Mouse (Mus musculus) ES-Bruce4 (cell line): ENCODE measurements around the gene Maml3. TPM values are rescaled to one million over a fixed set of nuclear protein-coding genes. Genes with fewer than 3 reads are reported as not detected.

Experiments used
- H3K27ac ChIP-seq: 2 replicates; pipeline ENCODE4 v1.5.1; 2012; ENCODE audit warnings: low read length, inconsistent platforms; ENCODE audit not compliant: insufficient read depth
- H3K27me3 ChIP-seq: 2 replicates; pipeline ENCODE4 v1.6.1; 2012; ENCODE audit warnings: mild to moderate bottlenecking, low read length, inconsistent platforms; ENCODE audit not compliant: control insufficient read depth, poor library complexity, insufficient read depth, severe bottlenecking
- H3K36me3 ChIP-seq: 2 replicates; pipeline ENCODE4 v1.6.1; 2012; ENCODE audit warnings: inconsistent platforms, mild to moderate bottlenecking, low read length, moderate library complexity; ENCODE audit not compliant: control insufficient read depth, poor library complexity, insufficient read depth, severe bottlenecking
- H3K4me1 ChIP-seq: one replicate; pipeline ENCODE4 v1.8.1; 2011; ENCODE audit warnings: low read length; ENCODE audit not compliant: control insufficient read depth, insufficient read depth
- H3K4me3 ChIP-seq: 2 replicates; pipeline ENCODE4 v1.5.1; 2011; ENCODE audit warnings: low read depth, mild to moderate bottlenecking, low read length
- H3K9ac ChIP-seq: 2 replicates; pipeline ENCODE4 v1.6.1; 2012; ENCODE audit warnings: low read depth, mild to moderate bottlenecking, inconsistent platforms; ENCODE audit not compliant: poor library complexity, severe bottlenecking
- H3K9me3 ChIP-seq: replicated peaks from 2 replicates; pipeline ENCODE4 v1.6.1; 2012; ENCODE audit warnings: mild to moderate bottlenecking, low read length, inconsistent platforms; ENCODE audit not compliant: control insufficient read depth, poor library complexity, insufficient read depth, severe bottlenecking
- CTCF ChIP-seq: IDR thresholded peaks from one replicate; pipeline ENCODE4 v1.8.1; 2011; ENCODE audit warnings: low read depth, low read length
- EP300 ChIP-seq: IDR thresholded peaks from 2 replicates; pipeline ENCODE4 v1.6.1; 2011; ENCODE audit warnings: low read depth, low read length; ENCODE audit not compliant: insufficient read depth
- POLR2A ChIP-seq: IDR thresholded peaks from one replicate; pipeline ENCODE4 v1.8.1; 2011; ENCODE audit warnings: low read length; ENCODE audit not compliant: insufficient read depth
- polyA plus RNA-seq: library from polyadenylated mRNA; stranded (reverse); fragments of >200 nt; gene quantifications from 2 replicates; pipeline ENCODE4 v1.2.4, GENCODE M21; 2011; ENCODE audit warnings: low read depth; ENCODE audit not compliant: missing spikeins, insufficient read depth, insufficient read length

Gene Maml3
- polyA plus RNA-seq, 1 experiment: 5.7 TPM

DNA sequence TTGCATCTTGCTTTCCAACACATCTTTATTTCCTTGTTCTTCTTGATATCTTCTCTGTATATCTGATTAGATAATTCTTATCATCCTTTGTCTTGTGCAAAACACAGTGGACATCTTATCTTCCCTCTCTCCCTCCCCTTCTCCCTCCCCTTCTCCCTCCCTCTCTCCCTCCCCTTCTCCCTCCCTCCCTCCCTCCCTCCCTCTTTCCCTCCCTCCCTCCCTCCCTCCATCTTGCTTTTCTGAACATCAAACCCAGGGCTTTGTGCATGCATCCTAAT is 365.1 kb downstream of the Maml3 start:
- Histone ChIP-seq H3K9ac (no peak overlapping the region), H3K4me1 (no peaks in the 10 kb centered on the region), H3K27ac (no peak overlapping the region), H3K9me3 (no peaks in the 10 kb centered on the region), H3K4me3 (no peak overlapping the region), H3K27me3 (no peaks in the 10 kb centered on the region), H3K36me3 (no peaks in the 10 kb centered on the region)
- TF ChIP-seq EP300 (no peak), CTCF (no peak), POLR2A (no peak)

DNA sequence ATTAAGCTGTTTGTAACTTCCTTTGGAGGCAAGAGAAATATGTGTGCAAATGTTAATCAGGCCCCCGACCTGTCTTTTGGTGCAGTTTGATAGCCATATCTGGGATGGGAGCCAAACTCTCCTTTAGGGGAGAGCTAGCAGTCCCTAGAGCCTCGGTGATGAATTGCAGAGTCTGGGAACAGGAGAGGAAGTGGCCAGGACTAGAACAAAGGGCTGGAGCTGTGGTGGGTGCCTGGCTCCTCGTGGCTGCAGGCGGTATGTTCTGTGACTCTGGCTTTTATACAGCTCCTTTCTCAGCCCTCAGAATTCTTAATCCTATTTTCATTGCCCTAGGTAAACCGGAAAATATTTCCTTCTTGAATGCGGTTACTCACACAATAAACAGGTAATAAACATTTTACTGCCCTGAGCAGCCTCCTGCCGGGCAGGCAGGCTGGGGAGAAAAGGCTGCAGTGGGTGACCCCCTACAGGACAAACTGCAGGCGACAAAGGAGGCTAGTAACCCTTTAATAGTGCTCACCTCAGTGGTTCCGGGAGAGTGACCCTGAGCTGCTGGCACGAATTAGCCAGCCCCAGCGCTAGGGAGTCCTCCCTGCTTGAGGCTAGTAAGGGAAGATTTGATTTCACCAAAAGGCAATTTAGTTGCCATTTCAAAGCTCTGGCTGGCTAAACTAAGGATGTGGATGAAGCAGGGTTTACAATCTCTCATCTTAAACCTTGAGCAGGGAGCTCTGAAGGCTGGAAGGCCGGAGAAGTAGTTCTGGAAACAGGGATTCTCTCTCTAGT is 365.6 kb downstream of the Maml3 start:
- Histone ChIP-seq H3K27me3 (no peaks in the 10 kb centered on the region), H3K9me3 (no peaks in the 10 kb centered on the region), H3K4me1 (no peaks in the 10 kb centered on the region), H3K36me3 (no peaks in the 10 kb centered on the region), H3K9ac (no peak overlapping the region), H3K27ac (no peak overlapping the region), H3K4me3 (no peak overlapping the region)
- TF ChIP-seq POLR2A (no peak), EP300 (no peak), CTCF (no peak)

DNA sequence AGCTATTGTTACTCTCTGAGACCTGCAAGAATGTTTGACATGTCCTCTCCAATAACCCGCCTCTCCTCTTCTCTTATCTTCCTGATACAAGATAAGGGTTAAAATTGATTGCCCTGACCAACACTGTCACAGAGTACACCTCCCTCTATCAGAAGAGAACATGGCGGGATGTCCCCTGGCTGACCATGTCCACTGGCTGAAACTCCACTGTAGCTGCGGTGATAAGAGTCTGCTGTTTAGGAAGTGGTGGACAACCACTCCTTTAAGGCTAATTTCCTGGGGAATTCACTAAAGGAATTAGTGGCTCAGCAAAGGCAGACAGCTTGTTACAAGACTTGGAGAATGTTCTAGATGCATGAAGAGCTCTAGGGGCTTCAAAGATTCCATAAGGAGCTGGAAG is 371.2 kb downstream of the Maml3 start:
- Histone ChIP-seq H3K4me1 (no peaks in the 10 kb centered on the region), H3K36me3 (no peaks in the 10 kb centered on the region), H3K4me3 (no peak overlapping the region), H3K9ac (no peak overlapping the region), H3K27ac (no peak overlapping the region), H3K9me3 (no peaks in the 10 kb centered on the region), H3K27me3 (no peaks in the 10 kb centered on the region)
- TF ChIP-seq CTCF: no peak
- no peak for TF ChIP-seq POLR2A
- no peak for TF ChIP-seq EP300

DNA sequence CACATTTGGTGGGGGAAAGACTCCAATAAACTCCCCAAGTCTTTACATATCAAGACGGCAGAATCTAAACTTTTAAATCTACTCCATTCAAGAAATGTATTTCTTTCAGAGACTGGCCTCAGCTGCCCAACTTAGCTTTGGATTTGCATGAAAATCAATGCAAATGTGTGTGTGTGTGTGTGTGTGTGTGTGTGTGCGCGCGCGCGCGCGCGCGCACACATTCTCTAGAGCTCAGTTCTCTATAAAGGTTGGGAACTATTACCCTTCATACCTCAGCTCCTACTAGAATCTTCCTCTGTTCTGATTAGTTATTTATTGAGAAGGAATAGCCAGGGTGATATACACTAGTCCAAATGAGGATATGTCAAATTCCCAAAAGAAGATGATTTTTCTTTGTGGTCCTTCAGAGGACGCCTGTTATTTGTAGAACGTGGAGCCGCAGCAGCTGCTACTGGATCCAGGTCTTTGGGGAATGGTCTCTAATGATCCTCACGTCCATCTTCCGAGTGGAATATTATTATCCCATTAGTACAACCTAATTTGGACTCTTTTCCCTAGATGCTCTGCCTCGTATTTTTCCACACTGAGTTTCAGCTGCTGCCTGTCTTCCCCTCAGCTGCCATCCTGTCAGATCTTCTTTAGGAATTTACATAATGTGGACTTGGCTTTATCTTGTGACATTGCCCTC is 372.8 kb downstream of the Maml3 start:
- Histone ChIP-seq H3K27me3 (no peaks in the 10 kb centered on the region), H3K36me3 (no peaks in the 10 kb centered on the region), H3K4me3 (no peak overlapping the region), H3K27ac (no peak overlapping the region), H3K4me1 (no peaks in the 10 kb centered on the region), H3K9ac (no peak overlapping the region), H3K9me3 (no peaks in the 10 kb centered on the region)
- TF ChIP-seq POLR2A (no peak), EP300 (no peak), CTCF (no peak)

DNA sequence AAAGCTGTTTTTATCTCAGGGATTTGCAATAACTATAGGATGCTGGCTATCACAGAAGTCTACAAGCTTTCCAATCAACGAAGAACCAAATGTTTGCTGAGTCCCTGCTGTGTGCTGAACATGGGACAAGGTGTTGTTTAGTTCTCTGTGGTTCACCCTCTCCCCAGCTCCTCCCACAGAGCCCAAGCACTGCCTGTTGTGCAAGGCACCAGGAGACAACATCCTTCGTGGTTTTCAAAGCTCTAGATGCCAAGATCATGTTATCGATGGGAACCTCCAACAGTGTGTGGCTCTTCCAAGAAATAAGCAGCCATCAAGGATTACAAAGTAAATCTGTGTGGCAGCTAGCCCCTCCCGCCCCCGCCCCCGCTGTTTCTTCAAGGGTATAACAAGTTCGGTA is 374.2 kb downstream of the Maml3 start:
- TF ChIP-seq EP300 (no peak), CTCF (no peak), POLR2A (no peak)
- Histone ChIP-seq H3K36me3 (no peaks in the 10 kb centered on the region), H3K4me1 (no peaks in the 10 kb centered on the region), H3K27ac (no peak overlapping the region), H3K9me3 (no peaks in the 10 kb centered on the region), H3K4me3 (no peak overlapping the region), H3K9ac (no peak overlapping the region), H3K27me3 (no peaks in the 10 kb centered on the region)

DNA sequence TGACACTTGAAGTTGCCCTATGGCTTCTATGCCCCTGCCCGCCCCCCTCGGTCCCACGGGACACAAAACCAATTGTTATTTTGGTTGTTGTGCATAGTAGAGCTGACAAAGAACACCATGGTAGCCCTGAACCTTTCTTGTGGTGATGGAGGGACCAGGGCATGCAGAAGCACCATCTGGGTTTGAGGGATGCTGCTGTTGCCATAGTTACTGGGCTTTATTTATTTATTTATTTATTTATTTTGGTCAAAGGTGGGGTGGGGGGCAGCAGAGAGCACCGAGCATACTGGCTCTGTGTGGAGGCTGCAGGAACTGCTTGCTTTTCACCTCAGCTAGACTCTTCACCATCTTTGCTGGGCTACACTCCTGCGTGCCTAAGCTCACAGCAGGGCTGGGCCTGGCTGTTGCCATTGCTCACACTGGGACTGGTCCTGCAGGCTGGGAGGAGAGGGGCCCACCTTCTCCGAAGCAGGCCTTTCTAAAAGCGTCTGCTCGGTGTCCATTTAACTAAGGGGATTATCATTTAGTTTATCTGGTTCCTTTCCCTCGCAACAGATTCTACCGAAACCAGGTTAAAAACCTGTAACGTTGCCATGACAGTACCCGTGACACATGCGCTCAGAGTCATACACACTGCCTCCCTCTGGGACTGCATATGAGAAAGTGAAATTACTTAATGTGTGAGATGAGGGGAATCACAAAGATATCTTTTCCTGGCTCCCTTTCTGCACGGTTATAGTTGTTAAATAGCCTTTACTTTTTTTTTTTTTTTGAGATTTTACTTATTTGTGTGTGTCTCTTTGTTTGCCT is 375.6 kb downstream of the Maml3 start:
- Histone ChIP-seq H3K27ac (no peak overlapping the region), H3K4me1 (no peaks in the 10 kb centered on the region)

More for the DNA sequence above, 375.6 kb downstream of the Maml3 start:
- Histone ChIP-seq H3K9me3 (no peaks in the 10 kb centered on the region), H3K4me3 (no peak overlapping the region), H3K9ac (no peak overlapping the region), H3K36me3 (no peaks in the 10 kb centered on the region), H3K27me3 (no peaks in the 10 kb centered on the region)
- TF ChIP-seq POLR2A: no peak
- TF ChIP-seq EP300: no peak
- TF ChIP-seq CTCF: no peak
